In genomic region chr7:27259771-27260170, GRCm38 (mm10) we compare ENCODE assay signal across 8 mouse cellular contexts. TPM values are rescaled to one million over a fixed set of nuclear protein-coding genes. Genes with fewer than 3 reads are reported as not detected.
DNase-seq lines count a peak whose midpoint lies in the region; ATAC-seq lines count a peak whose summit lies in the region.

No protein-coding gene starts in this region.

- ATAC-seq in CD4-positive, CD25-positive, alpha-beta regulatory T cell, adult 4 months: no peak
- no peak for ATAC-seq in lung, embryonic 15.5 days (ENCODE audit: borderline replicate concordance, extremely low read depth, low FRiP score, low TSS enrichment)
- ATAC-seq in hindbrain, embryonic 13.5 days (ENCODE audit: low FRiP score): no peak; the same call in 1 of the 2 replicates
- peak; percentile 14 for ATAC-seq in midbrain, embryonic 16.5 days
- ATAC-seq in megakaryocyte-erythroid progenitor cell, adult 5-6 weeks (replicated peaks; ENCODE audit: low FRiP score, low TSS enrichment, poor library complexity, severe bottlenecking): no peak

- peak overlapping the region; percentile 84 for H3K4me2 ChIP-seq in lung, embryonic 15.5 days
- H3K4me2 ChIP-seq in hindbrain, embryonic 13.5 days: peak overlapping the region; percentile 76
- peak overlapping the region; percentile 81 for H3K4me2 ChIP-seq in midbrain, embryonic 16.5 days (ENCODE audit: low read length)

- WGBS in lung, embryonic 15.5 days: 22% methylated on average over 5 of the region's 5 CpGs
- 15% methylated on average over 5 of the region's 5 CpGs for WGBS in hindbrain, embryonic 13.5 days
- WGBS in midbrain, embryonic 16.5 days: 12% methylated on average over 5 of the region's 5 CpGs

- peak overlapping the region; percentile 82 for H3K9ac ChIP-seq in lung, embryonic 15.5 days
- H3K9ac ChIP-seq in hindbrain, embryonic 13.5 days: peak overlapping the region; percentile 91
- peak overlapping the region; percentile 90 for H3K9ac ChIP-seq in midbrain, embryonic 16.5 days (ENCODE audit: low read depth, low read length)

- H3K4me3 ChIP-seq in lung, embryonic 15.5 days: peak overlapping the region; percentile 91
- H3K4me3 ChIP-seq in hindbrain, embryonic 13.5 days: peak overlapping the region; percentile 62
- peak overlapping the region; percentile 92 for H3K4me3 ChIP-seq in midbrain, embryonic 16.5 days (ENCODE audit: low read depth, low read length)

- H3K36me3 ChIP-seq in lung, embryonic 15.5 days: peaks cover 20% of the 10 kb centered on the region
- H3K36me3 ChIP-seq in hindbrain, embryonic 13.5 days: peaks cover 32% of the 10 kb centered on the region
- H3K36me3 ChIP-seq in midbrain, embryonic 16.5 days (ENCODE audit: control insufficient read depth, insufficient read depth, low read length): peaks cover 20% of the 10 kb centered on the region

- H3K27ac ChIP-seq in lung, embryonic 15.5 days: peak overlapping the region; percentile 76
- H3K27ac ChIP-seq in hindbrain, embryonic 13.5 days: peak overlapping the region; percentile 96
- peak overlapping the region; percentile 91 for H3K27ac ChIP-seq in midbrain, embryonic 16.5 days (ENCODE audit: low read length)

- no peaks in the 10 kb centered on the region for H3K27me3 ChIP-seq in lung, embryonic 15.5 days
- H3K27me3 ChIP-seq in hindbrain, embryonic 13.5 days: no peaks in the 10 kb centered on the region
- H3K27me3 ChIP-seq in midbrain, embryonic 16.5 days (ENCODE audit: control insufficient read depth, insufficient read depth, low read depth, low read length): no peaks in the 10 kb centered on the region

- no peaks in the 10 kb centered on the region for H3K9me3 ChIP-seq in lung, embryonic 15.5 days
- H3K9me3 ChIP-seq in hindbrain, embryonic 13.5 days: no peaks in the 10 kb centered on the region
- no peaks in the 10 kb centered on the region for H3K9me3 ChIP-seq in midbrain, embryonic 16.5 days (replicated peaks; ENCODE audit: control insufficient read depth, low read length, poor library complexity, severe bottlenecking)

- peak; percentile 37 for DNase-seq in CD4-positive, CD25-positive, alpha-beta regulatory T cell, adult 2 months (ENCODE audit: low read depth, low spot score)
- DNase-seq in lung, postnatal 36 days: no peak
- DNase-seq in urinary bladder, adult 2 months (ENCODE audit: low spot score): no peak

- peaks cover 44% of the 10 kb centered on the region for H3K4me1 ChIP-seq in lung, embryonic 15.5 days
- H3K4me1 ChIP-seq in hindbrain, embryonic 13.5 days (replicated peaks): peaks cover 48% of the 10 kb centered on the region
- H3K4me1 ChIP-seq in midbrain, embryonic 16.5 days (ENCODE audit: control insufficient read depth, insufficient read depth, low read length): peaks cover 27% of the 10 kb centered on the region

RNA-seq across cellular contexts. Expression of gene Numbl, which starts 1.5 kb away (rescaled TPM):
- polyA plus RNA-seq in CD4-positive, CD25-positive, alpha-beta regulatory T cell, adult 4 months (2017; shearing (Covaris generic)): under 1 TPM; 0.11 to 0.25 TPM
- polyA plus RNA-seq in lung, embryonic 15.5 days (2015; fragmentation: Nextera tagmentation; extraction: Ambion mirVana): 23.6 and 23.8 TPM in 2 replicates
- polyA plus RNA-seq in hindbrain, embryonic 13.5 days (2015; fragmentation: Nextera tagmentation; extraction: Ambion mirVana): 48.4 and 49.6 TPM in 2 replicates
- 51.2 and 53.6 TPM in 2 replicates for polyA plus RNA-seq in midbrain, embryonic 16.5 days (2015; fragmentation: Nextera tagmentation; extraction: Ambion mirVana)
- 0.94 and 3.0 TPM in 2 replicates for total RNA-seq in megakaryocyte-erythroid progenitor cell, adult 5-6 weeks (2014; fragmentation: Nextera tagmentation)
- 0.38 and 0.66 TPM in 2 replicates for total RNA-seq in megakaryocyte-erythroid progenitor cell, adult 5-6 weeks (2017)
- polyA plus RNA-seq in urinary bladder, adult 2 months (2012; rRNA removed): 44.1 and 47.3 TPM in 2 replicates

RNA-seq across cellular contexts. Expression of gene Coq8b, which starts 26.9 kb away (rescaled TPM):
- 10 to 100 TPM in 1 of 2 experiments, 1 to 10 TPM in 1; 8.7 to 10.8 TPM for polyA plus RNA-seq in CD4-positive, CD25-positive, alpha-beta regulatory T cell, adult 4 months (2017; shearing (Covaris generic))
- 20.3 and 20.4 TPM in 2 replicates for polyA plus RNA-seq in lung, embryonic 15.5 days (2015; fragmentation: Nextera tagmentation; extraction: Ambion mirVana)
- polyA plus RNA-seq in hindbrain, embryonic 13.5 days (2015; fragmentation: Nextera tagmentation; extraction: Ambion mirVana): 23.8 and 24.9 TPM in 2 replicates
- polyA plus RNA-seq in midbrain, embryonic 16.5 days (2015; fragmentation: Nextera tagmentation; extraction: Ambion mirVana): 21.1 and 23.7 TPM in 2 replicates
- 13.0 and 26.7 TPM in 2 replicates for total RNA-seq in megakaryocyte-erythroid progenitor cell, adult 5-6 weeks (2014; fragmentation: Nextera tagmentation)
- 8.2 and 10.7 TPM in 2 replicates for total RNA-seq in megakaryocyte-erythroid progenitor cell, adult 5-6 weeks (2017)
- 20.4 and 20.7 TPM in 2 replicates for polyA plus RNA-seq in urinary bladder, adult 2 months (2012; rRNA removed)

RNA-seq across cellular contexts. Expression of gene Itpkc, which starts 31.3 kb away (rescaled TPM):
- polyA plus RNA-seq in CD4-positive, CD25-positive, alpha-beta regulatory T cell, adult 4 months (2017; shearing (Covaris generic)): 1 to 10 TPM; 1.9 to 2.5 TPM
- 5.1 and 5.4 TPM in 2 replicates for polyA plus RNA-seq in lung, embryonic 15.5 days (2015; fragmentation: Nextera tagmentation; extraction: Ambion mirVana)
- polyA plus RNA-seq in hindbrain, embryonic 13.5 days (2015; fragmentation: Nextera tagmentation; extraction: Ambion mirVana): 6.1 and 6.5 TPM in 2 replicates
- 6.0 and 7.0 TPM in 2 replicates for polyA plus RNA-seq in midbrain, embryonic 16.5 days (2015; fragmentation: Nextera tagmentation; extraction: Ambion mirVana)
- total RNA-seq in megakaryocyte-erythroid progenitor cell, adult 5-6 weeks (2014; fragmentation: Nextera tagmentation): 2.3 and 5.3 TPM in 2 replicates
- total RNA-seq in megakaryocyte-erythroid progenitor cell, adult 5-6 weeks (2017): 3.3 and 5.9 TPM in 2 replicates
- polyA plus RNA-seq in urinary bladder, adult 2 months (2012; rRNA removed): 9.9 and 11.6 TPM in 2 replicates

Comparison
In these comparisons a context has a peak if more than half of its experiments do, and no peak if none do; other contexts are left out.
1. RNA of gene Numbl, which starts 1.5 kb away (polyA plus RNA-seq): 51.2 to 53.6 TPM in midbrain, embryonic 16.5 days, 48.4 to 49.6 TPM in hindbrain, embryonic 13.5 days, 44.1 to 47.3 TPM in urinary bladder, adult 2 months and 23.6 to 23.8 TPM in lung, embryonic 15.5 days; 0.11 to 0.25 TPM in CD4-positive, CD25-positive, alpha-beta regulatory T cell, adult 4 months; every median in the first group is over 10 times any median in the second.
2. Peak in every context shown above with its lines, with median percentiles within 50 percentile points of each other: H3K27ac ChIP-seq, H3K4me2 ChIP-seq, H3K4me3 ChIP-seq and H3K9ac ChIP-seq.